Mouse (Mus musculus) midbrain, embryonic 16.5 days (tissue): ENCODE results near the gene Nptx1. TPM values are rescaled to one million over a fixed set of nuclear protein-coding genes. Genes with fewer than 3 reads are reported as not detected.

ENCODE experiments used
- ATAC-seq: fragments of 200-750 bp; cut with Nextera tagmentation; 2 replicates; pipeline ENCODE4 v1.8.0; 2017; ENCODE audit warnings: moderate TSS enrichment
- H3K27ac ChIP-seq: fragments of 300-500 bp; sonication (generic); 2 replicates; pipeline ENCODE4 v1.5.1; 2014; ENCODE audit warnings: mild to moderate bottlenecking, low read length, mixed read lengths
- H3K27me3 ChIP-seq: fragments of 300-500 bp; sonication (generic); 2 replicates; pipeline ENCODE4 v1.6.1; 2014; ENCODE audit warnings: low read depth, low read length, mixed read lengths; ENCODE audit not compliant: control insufficient read depth, insufficient read depth
- H3K36me3 ChIP-seq: fragments of 300-500 bp; sonication (generic); 2 replicates; pipeline ENCODE4 v1.6.1; 2014; ENCODE audit warnings: mild to moderate bottlenecking, low read length, moderate library complexity, mixed read lengths; ENCODE audit not compliant: control insufficient read depth, insufficient read depth
- H3K4me1 ChIP-seq: fragments of 300-500 bp; sonication (generic); 2 replicates; pipeline ENCODE4 v1.6.1; 2014; ENCODE audit warnings: mild to moderate bottlenecking, low read length, mixed read lengths; ENCODE audit not compliant: control insufficient read depth, insufficient read depth
- H3K4me2 ChIP-seq: fragments of 300-500 bp; sonication (generic); 2 replicates; pipeline ENCODE4 v1.6.1; 2014; ENCODE audit warnings: mild to moderate bottlenecking, low read length, mixed read lengths
- H3K4me3 ChIP-seq: fragments of 300-500 bp; sonication (generic); 2 replicates; pipeline ENCODE4 v1.5.1; 2014; ENCODE audit warnings: low read depth, mild to moderate bottlenecking, low read length, moderate library complexity, mixed read lengths
- H3K9ac ChIP-seq: fragments of 300-500 bp; sonication (generic); 2 replicates; pipeline ENCODE4 v1.6.1; 2014; ENCODE audit warnings: low read depth, low read length, mixed read lengths
- H3K9me3 ChIP-seq: fragments of 300-500 bp; sonication (generic); replicated peaks from 2 replicates; pipeline ENCODE4 v1.6.1; 2014; ENCODE audit warnings: mild to moderate bottlenecking, low read length, mixed read lengths; ENCODE audit not compliant: control insufficient read depth, poor library complexity, severe bottlenecking
- WGBS: fragments of 180-500 bp; shearing (Covaris S2); extraction: QIAGEN DNeasy Blood & Tissue Kit; methylation state at CpG from one replicate; pipeline ENCODE4 v1.1.7; 2014; 5-methylcytosine and 5-hydroxymethylcytosine counted together
- polyA plus RNA-seq: library from polyadenylated mRNA; unstranded; fragments of >200 nt; fragmentation: Nextera tagmentation; extraction: Ambion mirVana; gene quantifications from 2 replicates; pipeline ENCODE4 v1.2.1, GENCODE M21; 2015

Nptx1 gene
- polyA plus RNA-seq, 1 experiment from 2014 or later: 12.6 TPM

- Histone ChIP-seq H3K4me3 (no peak overlapping the region), H3K36me3 (no peaks in the 10 kb centered on the region; the same call in 1 of the 2 replicates), H3K4me1 (peaks cover 12% of the 10 kb centered on the region), H3K4me2 (no peak overlapping the region), H3K27me3 (no peaks in the 10 kb centered on the region), H3K9ac (no peak overlapping the region), H3K27ac (no peak overlapping the region), H3K9me3 (no peaks in the 10 kb centered on the region)
- WGBS: 96% methylated on average over 5 of the region's 5 CpGs
- ATAC-seq: no peak
Measured at GRCm38 (mm10) chr11:119496147-119496546, 51.4 kb downstream of the Nptx1 start.

DNA sequence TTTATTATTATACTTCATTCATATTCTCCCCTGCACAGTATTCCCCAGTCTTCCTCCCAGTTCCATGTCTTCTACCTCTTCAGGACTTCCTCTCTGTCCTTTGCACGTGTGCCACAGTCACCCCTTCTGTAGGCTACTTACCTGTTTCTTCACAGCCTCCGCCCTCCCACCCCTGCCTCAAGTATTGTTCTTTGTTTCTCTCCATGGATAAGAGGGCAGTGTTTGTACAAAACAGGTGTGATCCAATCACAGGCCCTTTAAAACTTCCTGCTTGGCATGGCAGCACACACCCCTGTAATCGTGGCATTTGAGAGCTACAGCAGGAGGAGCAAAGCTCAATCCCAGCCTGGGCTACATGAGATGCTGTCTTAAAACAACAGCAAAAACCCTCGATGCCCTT, 54.0 kb downstream of the Nptx1 start:
- no peaks in the 10 kb centered on the region for H3K36me3 ChIP-seq
- H3K9me3 ChIP-seq: no peaks in the 10 kb centered on the region
- no peak for ATAC-seq
- no peaks in the 10 kb centered on the region for H3K27me3 ChIP-seq
- no peak overlapping the region for H3K27ac ChIP-seq
- no peak overlapping the region for H3K4me2 ChIP-seq
- 86% methylated on average over 4 of the region's 4 CpGs for WGBS
- peaks cover 15% of the 10 kb centered on the region for H3K4me1 ChIP-seq
- no peak overlapping the region for H3K4me3 ChIP-seq
- no peak overlapping the region for H3K9ac ChIP-seq

DNA sequence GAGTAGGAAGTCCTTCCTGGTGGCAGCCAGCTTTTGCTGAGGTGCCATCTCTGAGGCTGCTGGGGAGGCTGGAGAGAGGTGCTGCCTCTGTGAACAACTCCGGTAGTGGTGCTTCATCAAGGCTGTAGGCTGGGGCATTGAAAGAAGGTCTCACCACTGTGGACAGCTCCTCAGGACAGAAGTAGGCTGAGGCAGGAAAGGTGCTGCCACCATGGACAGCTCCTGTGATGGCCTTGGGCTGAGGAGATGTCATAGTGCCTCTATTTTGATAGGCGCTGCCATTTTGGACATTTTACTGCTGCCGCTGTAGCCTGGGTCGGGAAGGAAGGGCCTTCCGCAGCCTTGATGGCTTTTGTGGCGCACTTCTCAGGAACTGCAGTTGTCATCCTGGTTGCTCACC, 54.7 kb downstream of the Nptx1 start:
- no peaks in the 10 kb centered on the region for H3K9me3 ChIP-seq
- no peaks in the 10 kb centered on the region for H3K27me3 ChIP-seq
- no peak for ATAC-seq
- H3K4me3 ChIP-seq: no peak overlapping the region
- peak overlapping the region; percentile 82 for H3K4me2 ChIP-seq
- H3K27ac ChIP-seq: no peak overlapping the region
- H3K36me3 ChIP-seq: no peaks in the 10 kb centered on the region
- no peak overlapping the region for H3K9ac ChIP-seq
- H3K4me1 ChIP-seq: peaks cover 15% of the 10 kb centered on the region
- WGBS: 97% methylated on average over 6 of the region's 6 CpGs

DNA sequence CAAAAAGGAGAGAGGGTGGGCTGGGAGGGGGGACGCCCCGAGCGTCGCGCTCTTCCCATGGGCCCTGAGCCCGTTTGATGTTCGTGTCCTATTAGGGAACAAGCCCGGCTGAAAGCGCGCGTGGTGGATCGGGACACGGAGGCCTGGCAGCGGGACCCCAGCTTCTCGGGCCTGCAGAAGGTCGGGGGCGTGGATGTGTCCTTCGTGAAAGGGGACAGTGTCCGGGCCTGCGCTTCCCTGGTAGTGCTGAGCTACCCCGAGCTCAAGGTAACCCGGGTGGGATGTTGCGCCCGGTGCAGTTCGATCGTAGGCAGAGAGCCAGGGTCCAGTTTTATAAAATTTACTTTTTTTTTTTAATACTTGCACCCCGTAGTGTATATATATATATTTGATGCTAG, 55.9 kb downstream of the Nptx1 start:
- Histone ChIP-seq H3K4me1 (peaks cover 15% of the 10 kb centered on the region), H3K36me3 (no peaks in the 10 kb centered on the region), H3K27ac (peak overlapping the region; percentile 97), H3K9ac (peak overlapping the region; percentile 92), H3K4me3 (peak overlapping the region; percentile 72), H3K9me3 (no peaks in the 10 kb centered on the region), H3K4me2 (peak overlapping the region; percentile 82), H3K27me3 (no peaks in the 10 kb centered on the region)
- 3% methylated on average over 27 of the region's 27 CpGs for WGBS
- peak; percentile 55; the same call in 1 of the 2 replicates for ATAC-seq

- WGBS: under 1% methylated on average over 66 of the region's 66 CpGs
- no peaks in the 10 kb centered on the region for H3K9me3 ChIP-seq
- H3K4me3 ChIP-seq: peak within 1 kb of the TSS; percentile 72
Measured at GRCm38 (mm10) chr11:119490861-119491689, 56.5 kb downstream of the Nptx1 start, which contains the start of gene Endov. Endov (plus strand) TSS chr11:119491347.

More at GRCm38 (mm10) chr11:119490861-119491689, 56.5 kb downstream of the Nptx1 start, which contains the start of gene Endov:
- H3K9ac ChIP-seq: peak within 1 kb of the TSS; percentile 92
- no peaks in the 10 kb centered on the region for H3K36me3 ChIP-seq
- H3K27me3 ChIP-seq: no peaks in the 10 kb centered on the region
- peaks cover 15% of the 10 kb centered on the region for H3K4me1 ChIP-seq
- H3K27ac ChIP-seq: peak within 1 kb of the TSS; percentile 97
- H3K4me2 ChIP-seq: peak within 1 kb of the TSS; percentile 82
- peak; percentile 97 for ATAC-seq

Other genes starting within 250 kb of the Nptx1 start
- 228 and 237 TPM in 2 replicates for gene Eif4a3, start 247.7 kb downstream of the Nptx1 start, polyA plus RNA-seq
- gene Card14, start 240.0 kb downstream of the Nptx1 start, polyA plus RNA-seq: 0.29 and 0.38 TPM in 2 replicates
- 4.1 and 4.7 TPM in 2 replicates for gene Sgsh, start 192.2 kb downstream of the Nptx1 start, polyA plus RNA-seq
- gene Slc26a11, start 192.2 kb downstream of the Nptx1 start, polyA plus RNA-seq: 7.5 and 7.9 TPM in 2 replicates
- gene Rnf213, start 154.7 kb downstream of the Nptx1 start, polyA plus RNA-seq: 0.57 and 0.90 TPM in 2 replicates
- gene Endov, start 56.4 kb downstream of the Nptx1 start, polyA plus RNA-seq: 17.3 and 19.8 TPM in 2 replicates
- gene Rptor, start 55.2 kb upstream of the Nptx1 start, polyA plus RNA-seq: 9.9 and 10.4 TPM in 2 replicates